Mouse (Mus musculus) adrenal gland, postnatal 14 days (tissue): ENCODE data around the gene Ushbp1. TPM values are rescaled to one million over a fixed set of nuclear protein-coding genes. Genes with fewer than 3 reads are reported as not detected.
"Not testable (repeated sequence)": the region's sequence is repeated elsewhere in the genome, so short reads cannot be mapped to it uniquely, and the experiment has no call there.

Experiments used
- DNase-seq: peaks from one replicate; pipeline ENCODE4 v3.0.0; 2021; ENCODE audit warnings: mixed read lengths
- long read RNA-seq, 2 experiments: library from polyadenylated mRNA; stranded (forward); transcript quantifications; one replicate each; pipeline ENCODE4 v2.0.0; 2021
- total RNA-seq: library from RNA; stranded (reverse); gene quantifications from 2 replicates; pipeline ENCODE4 v1.2.3, GENCODE M21; 2021

Ushbp1 gene
- total RNA-seq = 30.9 and 37.6 TPM in 2 replicates
- long read RNA-seq, experiment 1, transcript Ushbp1-201 (13 exons, 2,438 nt) = major isoform, 14 of 52 reads
- long read RNA-seq, experiment 1, partial matches to known transcripts = 12 of 52 reads
- long read RNA-seq, experiment 1, other reads (novel, unspliced or antisense) = 25 of 52 reads
- long read RNA-seq, experiment 2, transcript Ushbp1-201 (13 exons, 2,438 nt) = major isoform, 21 of 49 reads
- long read RNA-seq, experiment 2, partial matches to known transcripts = 7 of 49 reads
- long read RNA-seq, experiment 2, other reads (novel, unspliced or antisense) = 20 of 49 reads

- peak; percentile 49 for DNase-seq
These were observed at the start of gene Ushbp1 for GRCm38 (mm10) chr8:71395629-71396028. TSS of gene Ushbp1 (minus strand) at chr8:71395802.

GRCm38 (mm10) chr8:71445096-71445495 lies 49.5 kb upstream of the Ushbp1 start:
- DNase-seq = no peak

- peak; percentile 76 for DNase-seq
These were observed 45.8 kb upstream of the Ushbp1 start for GRCm38 (mm10) chr8:71441404-71441803.

GRCm38 (mm10) chr8:71437041-71437440 lies 41.4 kb upstream of the Ushbp1 start:
- no peak for DNase-seq

- not testable (repeated sequence) for DNase-seq
These were observed 37.3 kb upstream of the Ushbp1 start for GRCm38 (mm10) chr8:71432935-71433334.

- no peak for DNase-seq
These were observed 26.5 kb upstream of the Ushbp1 start for GRCm38 (mm10) chr8:71422121-71422520.

- no peak for DNase-seq
These were observed 16.1 kb upstream of the Ushbp1 start for GRCm38 (mm10) chr8:71411535-71412273.

- DNase-seq = no peak
These were observed 12.6 kb upstream of the Ushbp1 start for GRCm38 (mm10) chr8:71408231-71408630.

- no peak for DNase-seq
These were observed 11.8 kb upstream of the Ushbp1 start for GRCm38 (mm10) chr8:71407441-71407840.

- peak; percentile 85 for DNase-seq
These were observed 10.8 kb upstream of the Ushbp1 start for GRCm38 (mm10) chr8:71406099-71407015.

- peak; percentile 98 for DNase-seq
These were observed 9.9 kb upstream of the Ushbp1 start, which contains the start of gene Ankle1 for GRCm38 (mm10) chr8:71405401-71406098. TSS of gene Ankle1 (plus strand) at chr8:71406010.

- DNase-seq = no peak
These were observed 9.3 kb upstream of the Ushbp1 start for GRCm38 (mm10) chr8:71404951-71405351.

GRCm38 (mm10) chr8:71404011-71404410 lies 8.4 kb upstream of the Ushbp1 start:
- no peak for DNase-seq

GRCm38 (mm10) chr8:71403107-71403885 lies 7.7 kb upstream of the Ushbp1 start:
- DNase-seq = no peak

GRCm38 (mm10) chr8:71402446-71402964 lies 6.9 kb upstream of the Ushbp1 start:
- no peak for DNase-seq

- no peak for DNase-seq
These were observed 5.9 kb upstream of the Ushbp1 start for GRCm38 (mm10) chr8:71401454-71401853.

GRCm38 (mm10) chr8:71400826-71401225 lies 5.2 kb upstream of the Ushbp1 start:
- DNase-seq = no peak

- DNase-seq = no peak
These were observed 2.1 kb upstream of the Ushbp1 start for GRCm38 (mm10) chr8:71397701-71398100.

- DNase-seq = peak; percentile 96
These were observed 1.2 kb upstream of the Ushbp1 start, which contains the start of gene Babam1 for GRCm38 (mm10) chr8:71396639-71397305. TSS of gene Babam1 (plus strand) at chr8:71396861.

- no peak for DNase-seq
These were observed 531 bp downstream of the Ushbp1 start for GRCm38 (mm10) chr8:71395071-71395470.
